Mouse (Mus musculus): ENCODE results near the gene 2610021A01Rik. TPM values are rescaled to one million over a fixed set of nuclear protein-coding genes. Genes with fewer than 3 reads are reported as not detected.
A peak's percentile ranks its signal among the peaks of the same experiment; 100 is the strongest.
"Not testable (repeated sequence)": the region's sequence is repeated elsewhere in the genome, so short reads cannot be mapped to it uniquely, and the experiment has no call there.

2610021A01Rik gene
- total RNA-seq (2021): 10 to 100 TPM in 1 of 2 experiments, 1 to 10 TPM in 1; 9.7 to 10.5 TPM
- long read RNA-seq, experiment 1, full-length matches to known transcripts: 5 of 13 reads
- long read RNA-seq, experiment 1, partial matches to known transcripts: 1 of 13 reads
- long read RNA-seq, experiment 1, other reads (novel, unspliced or antisense): 7 of 13 reads
- long read RNA-seq, experiment 2, full-length matches to known transcripts: 5 of 8 reads
- long read RNA-seq, experiment 2, partial matches to known transcripts: 0 of 8 reads
- long read RNA-seq, experiment 2, other reads (novel, unspliced or antisense): 3 of 8 reads

DNA sequence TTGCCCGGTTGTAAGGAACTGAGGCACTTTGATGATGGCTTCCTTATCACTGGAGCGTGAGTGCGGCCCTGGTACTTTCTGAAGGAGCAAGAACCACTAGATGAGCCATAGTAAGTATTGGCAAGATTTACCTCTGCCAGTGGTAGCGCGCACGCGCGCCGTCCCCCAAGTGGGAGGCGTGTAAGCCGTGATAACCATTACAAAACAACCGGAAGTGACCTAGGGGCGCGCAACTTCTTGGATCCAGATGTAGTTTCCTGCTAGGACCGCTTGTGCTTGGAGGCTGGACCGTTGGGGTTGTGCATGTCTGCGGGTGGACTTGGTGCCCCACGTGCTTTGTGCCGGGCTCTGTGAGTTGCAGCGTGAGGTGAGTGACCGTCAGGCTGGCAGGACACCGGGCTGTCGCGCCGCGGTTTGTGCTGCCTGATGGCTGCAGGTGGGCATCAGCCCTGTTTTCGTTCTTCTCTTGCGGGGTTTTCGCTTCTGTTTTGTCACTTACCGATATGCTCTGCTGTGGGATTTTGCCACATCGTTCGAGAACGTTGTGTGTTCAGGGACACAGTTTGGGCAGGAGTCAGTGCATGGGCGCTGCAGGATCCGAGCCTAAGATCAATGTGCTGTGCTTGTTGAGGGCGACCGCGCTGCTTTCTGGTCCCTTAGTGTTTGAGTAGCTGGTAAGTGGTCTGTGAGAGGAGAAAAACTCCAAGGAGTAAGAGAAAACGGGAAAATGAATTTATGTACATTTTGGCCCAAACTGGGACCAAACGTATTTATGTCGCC is at the start of gene 2610021A01Rik:
2610021A01Rik (plus strand) TSS at position 197 of the 780 bp plus-strand sequence.
- peak; percentile 92 for DNase-seq
- Histone ChIP-seq H3K27ac (peak within 1 kb of the TSS; percentile 89), H3K4me3 (peak within 1 kb of the TSS; percentile 86)
- TF ChIP-seq CTCF (IDR thresholded peaks at IDR 0.05): no peak
- intact Hi-C loops (cut with DNase I): loop anchor here (2.0 kb wide), 2 partner anchors 36 to 100 kb away; partner anchors contain the start of genes AW146154 and Gm20449

GRCm38 (mm10) chr7:41560681-41561080 is 38.3 kb upstream of the 2610021A01Rik start:
- Histone ChIP-seq H3K27ac (no peak overlapping the region), H3K4me3 (no peak overlapping the region)
- no peak for DNase-seq
- intact Hi-C loops (cut with DNase I): no loop called here
- no peak for TF ChIP-seq CTCF (IDR thresholded peaks at IDR 0.05)

- DNase-seq; intact Hi-C loops (cut with DNase I); H3K27ac ChIP-seq; H3K4me3 ChIP-seq: not testable (repeated sequence)
Observed at GRCm38 (mm10) chr7:41573562-41573961, 25.5 kb upstream of the 2610021A01Rik start, which contains the start of gene Gm6871. Gene Gm6871 (minus strand): TSS chr7:41573662.

DNA sequence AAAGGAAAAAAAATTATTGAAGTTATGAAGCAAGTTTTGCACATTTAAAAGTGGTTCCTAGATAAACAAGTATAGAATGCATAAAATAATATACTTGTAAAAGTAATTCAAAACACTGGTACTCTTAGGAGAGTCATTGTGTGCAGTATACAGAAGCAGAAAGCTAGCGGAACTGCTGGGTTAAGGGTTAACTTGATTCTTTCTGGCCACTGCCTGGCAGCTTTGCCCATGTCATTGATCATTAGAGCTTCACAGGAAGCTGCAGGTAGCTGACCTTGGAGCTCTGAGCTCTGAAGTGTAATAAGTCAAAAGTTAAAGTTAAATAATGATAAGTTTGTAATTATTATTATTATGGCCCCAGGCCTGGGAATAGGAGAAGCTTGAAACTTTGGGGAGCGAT is 21.1 kb upstream of the 2610021A01Rik start:
- intact Hi-C loops (cut with DNase I): no loop called here
- no peak for DNase-seq
- no peak overlapping the region for H3K4me3 ChIP-seq
- TF ChIP-seq CTCF (IDR thresholded peaks at IDR 0.05): no peak
- no peak overlapping the region for H3K27ac ChIP-seq

- Histone ChIP-seq H3K4me3 (no peak overlapping the region), H3K27ac (no peak overlapping the region)
- no peak for TF ChIP-seq CTCF (IDR thresholded peaks at IDR 0.05)
- intact Hi-C loops (cut with DNase I): no loop called here
- no peak for DNase-seq
Observed at GRCm38 (mm10) chr7:41582028-41582427, 17.0 kb upstream of the 2610021A01Rik start.

- intact Hi-C loops (cut with DNase I); H3K27ac ChIP-seq; H3K4me3 ChIP-seq; DNase-seq: not testable (repeated sequence)
Observed at GRCm38 (mm10) chr7:41587831-41588230, 11.2 kb upstream of the 2610021A01Rik start.

DNA sequence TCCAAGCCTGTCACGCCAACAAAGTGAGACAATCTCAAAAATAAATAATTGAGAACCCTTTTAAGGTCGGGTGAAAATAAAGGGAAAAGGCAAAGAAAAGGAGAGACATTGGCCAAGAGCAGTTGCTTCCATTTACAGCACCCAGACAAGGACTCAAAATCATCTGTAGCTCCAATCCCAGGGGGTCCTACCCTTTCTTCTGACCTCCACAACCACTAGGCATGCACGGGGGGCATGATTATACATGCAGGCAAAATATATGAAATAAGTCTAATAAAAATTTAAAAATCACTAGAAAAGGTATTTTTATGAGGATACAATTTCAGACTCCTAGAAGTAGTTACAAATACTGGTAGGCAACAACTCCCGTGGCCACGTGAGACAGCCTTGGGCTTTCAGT is 415 bp upstream of the 2610021A01Rik start:
- Histone ChIP-seq H3K4me3 (peak overlapping the region; percentile 86), H3K27ac (peak overlapping the region; percentile 89)
- intact Hi-C loops (cut with DNase I): loop anchor here (2.0 kb wide), 2 partner anchors 36 to 100 kb away; partner anchors contain the start of genes AW146154 and Gm20449
- no peak for DNase-seq
- TF ChIP-seq CTCF (IDR thresholded peaks at IDR 0.05): no peak

DNA sequence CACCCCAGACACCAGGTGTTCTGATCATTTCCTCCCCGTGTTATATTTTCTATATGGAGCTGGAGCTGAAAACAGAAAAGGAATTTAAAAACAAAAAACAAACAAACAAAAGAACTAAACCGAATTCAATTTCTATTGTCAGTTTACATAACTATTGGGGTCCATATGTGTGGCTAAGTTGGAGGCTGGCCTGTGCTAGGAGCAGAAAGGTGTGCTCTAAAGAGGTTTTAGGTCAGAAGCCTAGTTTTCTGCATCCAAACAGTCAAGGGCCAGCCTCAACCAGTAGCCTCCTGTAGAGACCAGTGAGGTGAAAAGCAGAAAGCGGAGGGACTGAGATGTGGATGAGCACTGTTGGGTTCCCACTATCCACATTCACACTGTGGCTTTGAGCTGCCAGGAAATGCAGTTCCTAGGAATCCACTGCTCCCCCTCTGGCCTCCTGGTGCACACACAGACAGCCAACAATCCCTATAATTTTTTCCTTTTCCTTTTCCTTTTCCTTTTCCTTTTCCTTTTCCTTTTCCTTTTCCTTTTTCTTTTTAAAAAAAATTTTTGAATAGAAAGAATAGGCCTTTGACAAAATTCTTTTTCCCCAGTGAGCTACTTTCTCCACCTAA is 1.0 kb downstream of the 2610021A01Rik start:
- peak overlapping the region; percentile 86 for H3K4me3 ChIP-seq

GRCm38 (mm10) chr7:41611654-41612053 is 12.6 kb downstream of the 2610021A01Rik start:
- DNase-seq: no peak
- no peak overlapping the region for H3K27ac ChIP-seq
- H3K4me3 ChIP-seq: no peak overlapping the region
- intact Hi-C loops (cut with DNase I): no loop called here
- no peak for TF ChIP-seq CTCF (IDR thresholded peaks at IDR 0.05)

More for the DNA sequence above, 1.0 kb downstream of the 2610021A01Rik start:
- DNase-seq: no peak
- H3K27ac ChIP-seq: peak overlapping the region; percentile 89
- TF ChIP-seq CTCF (IDR thresholded peaks at IDR 0.05): no peak
- intact Hi-C loops (cut with DNase I): loop anchor here (2.0 kb wide), 2 partner anchors 35 to 101 kb away; partner anchors contain the start of genes AW146154 and Gm20449

- H3K4me3 ChIP-seq; H3K27ac ChIP-seq; intact Hi-C loops (cut with DNase I); DNase-seq: not testable (repeated sequence)
Observed at GRCm38 (mm10) chr7:41616241-41616640, 17.2 kb downstream of the 2610021A01Rik start.

DNA sequence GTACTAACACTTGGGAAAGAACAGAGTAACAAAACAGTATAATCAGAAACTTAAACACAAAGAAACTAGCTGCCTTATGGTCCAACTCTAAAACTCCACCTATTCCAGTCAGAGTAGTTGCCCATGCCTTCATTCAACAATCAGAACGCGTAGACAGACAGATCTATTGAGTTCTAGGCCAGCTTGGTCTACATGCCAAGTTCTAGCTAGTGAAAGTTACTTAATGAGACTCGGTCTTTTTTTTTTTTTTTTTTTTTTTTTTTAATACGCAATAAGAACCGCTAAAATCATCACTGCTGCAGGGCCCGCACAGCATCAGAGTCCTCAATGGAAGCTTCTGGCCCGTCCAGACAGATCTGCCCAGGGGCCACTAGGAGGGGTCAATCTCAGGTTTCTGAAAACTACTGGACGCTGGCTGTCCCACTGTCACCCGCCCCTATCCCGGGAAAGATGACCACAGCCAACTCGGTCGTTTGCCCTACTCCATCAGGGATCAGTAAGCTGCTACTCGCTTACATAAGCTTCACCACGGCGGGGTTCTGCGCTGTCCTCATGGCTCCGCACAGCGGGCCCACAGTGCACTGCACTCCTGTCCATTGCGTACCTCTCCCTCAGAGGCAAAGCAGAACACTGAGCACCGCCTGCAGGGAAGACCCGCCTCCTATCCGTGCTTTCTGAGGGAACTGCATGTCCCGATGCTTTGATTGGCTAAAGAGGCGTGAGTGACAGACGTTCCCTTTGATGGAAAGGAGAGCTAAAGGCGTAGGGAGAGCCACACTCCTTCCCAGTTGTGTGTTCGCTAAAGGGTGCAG is 33.6 kb downstream of the 2610021A01Rik start, which contains the start of gene Zfp788:
Zfp788 (plus strand) TSS at position 795 of the 812 bp plus-strand sequence.
- peak; percentile 95 for DNase-seq
- H3K4me3 ChIP-seq: peak within 1 kb of the TSS; percentile 82
- peak; percentile 74 for TF ChIP-seq CTCF (IDR thresholded peaks at IDR 0.05)
- intact Hi-C loops (cut with DNase I): loop anchor here (2.0 to 5.0 kb wide), 2 partner anchors 132 to 240 kb away; partner anchors contain the start of gene AI987944
- peak within 1 kb of the TSS; percentile 100 for H3K27ac ChIP-seq

Data from gastrocnemius, adult 2 months (tissue).